Mouse (Mus musculus): ENCODE results near the gene Arhgap44. TPM values are rescaled to one million over a fixed set of nuclear protein-coding genes. Genes with fewer than 3 reads are reported as not detected.

The Arhgap44 gene
- not detected in 2 replicates for polyA plus RNA-seq (2012)

GRCm38 (mm10) chr11:65162767-65163120 is at the start of gene Arhgap44:
Arhgap44 (minus strand) TSS chr11:65162961.
- no peak for TF ChIP-seq GATA1 (IDR thresholded peaks at IDR 0.05; ENCODE audit: low read length)

- no peak for TF ChIP-seq GATA1 (IDR thresholded peaks at IDR 0.05; ENCODE audit: low read length)
These were observed 48.9 kb upstream of the Arhgap44 start for GRCm38 (mm10) chr11:65211701-65212100.

DNA sequence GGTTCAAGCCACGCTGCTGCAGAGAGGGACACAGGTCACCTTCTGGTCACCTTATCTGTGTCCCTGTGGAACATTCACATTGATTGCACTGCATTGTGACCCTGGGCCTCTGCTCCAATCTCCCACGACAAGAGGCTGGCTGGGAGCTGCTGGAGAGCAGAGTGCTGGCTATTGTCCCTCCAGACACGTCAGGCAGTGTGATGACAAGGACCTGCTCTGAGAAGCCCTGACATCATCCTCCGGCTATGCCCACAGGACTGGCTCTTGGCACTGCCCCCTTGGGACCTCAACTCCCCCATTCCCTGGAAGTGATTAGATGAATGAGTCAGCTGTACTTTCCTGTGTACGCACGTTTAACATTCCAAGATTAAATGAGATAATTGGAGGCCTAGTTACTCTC is 46.7 kb upstream of the Arhgap44 start:
- TF ChIP-seq GATA1 (IDR thresholded peaks at IDR 0.05; ENCODE audit: low read length), result no peak

GRCm38 (mm10) chr11:65205306-65205705 is 42.5 kb upstream of the Arhgap44 start:
- no peak for TF ChIP-seq GATA1 (IDR thresholded peaks at IDR 0.05; ENCODE audit: low read length)

GRCm38 (mm10) chr11:65204651-65205050 is 41.9 kb upstream of the Arhgap44 start:
- TF ChIP-seq GATA1 (IDR thresholded peaks at IDR 0.05; ENCODE audit: low read length), result no peak

- TF ChIP-seq GATA1 (IDR thresholded peaks at IDR 0.05; ENCODE audit: low read length), result no peak
These were observed 40.3 kb upstream of the Arhgap44 start for GRCm38 (mm10) chr11:65203020-65203419.

- TF ChIP-seq GATA1 (IDR thresholded peaks at IDR 0.05; ENCODE audit: low read length), result no peak
These were observed 39.5 kb upstream of the Arhgap44 start for GRCm38 (mm10) chr11:65202236-65202635.

GRCm38 (mm10) chr11:65198026-65198425 is 35.3 kb upstream of the Arhgap44 start:
- no peak for TF ChIP-seq GATA1 (IDR thresholded peaks at IDR 0.05; ENCODE audit: low read length)

- no peak for TF ChIP-seq GATA1 (IDR thresholded peaks at IDR 0.05; ENCODE audit: low read length)
These were observed 34.5 kb upstream of the Arhgap44 start for GRCm38 (mm10) chr11:65197280-65197679.

DNA sequence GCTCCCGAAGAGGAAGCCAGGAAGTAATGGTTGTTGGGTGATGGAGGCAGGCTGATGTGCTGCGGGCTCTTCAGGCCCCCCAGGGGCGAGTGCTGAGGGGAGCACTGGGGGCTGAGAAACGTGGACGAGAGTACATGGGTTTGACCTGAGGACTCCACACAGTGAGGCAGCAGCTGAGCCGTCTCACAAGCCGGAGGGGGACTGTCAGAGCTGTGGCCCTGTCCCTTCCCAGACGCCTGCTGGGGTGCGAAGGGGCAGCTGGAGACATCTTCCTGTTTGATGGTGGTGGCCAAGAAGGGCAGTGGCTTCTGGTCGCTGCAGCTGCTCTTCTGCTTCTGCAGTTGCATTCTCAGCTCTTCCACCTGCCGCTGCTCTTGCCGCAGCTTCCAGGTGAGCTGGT is 24.2 kb upstream of the Arhgap44 start:
- TF ChIP-seq GATA1 (IDR thresholded peaks at IDR 0.05; ENCODE audit: low read length), result no peak

DNA sequence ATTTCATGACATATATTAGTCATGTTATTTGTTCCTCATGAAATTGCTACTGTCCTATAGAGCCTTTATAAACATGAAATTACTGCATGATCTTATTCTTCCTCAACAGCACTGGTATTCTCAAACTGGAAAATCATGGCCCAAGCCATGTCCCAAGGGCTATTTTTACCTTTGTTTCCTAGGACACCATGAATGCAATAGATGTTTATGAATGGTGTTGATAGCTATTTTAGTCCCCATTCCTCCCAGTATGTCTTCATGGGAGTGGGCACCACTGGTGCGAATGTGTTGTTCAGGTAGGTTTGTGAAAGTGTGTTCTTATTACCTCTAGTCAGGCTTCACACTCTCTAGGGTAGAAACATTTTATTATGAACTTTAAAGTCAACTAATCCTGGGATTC is 22.4 kb upstream of the Arhgap44 start:
- no peak for TF ChIP-seq GATA1 (IDR thresholded peaks at IDR 0.05; ENCODE audit: low read length)

- no peak for TF ChIP-seq GATA1 (IDR thresholded peaks at IDR 0.05; ENCODE audit: low read length)
These were observed 7.5 kb upstream of the Arhgap44 start for GRCm38 (mm10) chr11:65170121-65170750.

DNA sequence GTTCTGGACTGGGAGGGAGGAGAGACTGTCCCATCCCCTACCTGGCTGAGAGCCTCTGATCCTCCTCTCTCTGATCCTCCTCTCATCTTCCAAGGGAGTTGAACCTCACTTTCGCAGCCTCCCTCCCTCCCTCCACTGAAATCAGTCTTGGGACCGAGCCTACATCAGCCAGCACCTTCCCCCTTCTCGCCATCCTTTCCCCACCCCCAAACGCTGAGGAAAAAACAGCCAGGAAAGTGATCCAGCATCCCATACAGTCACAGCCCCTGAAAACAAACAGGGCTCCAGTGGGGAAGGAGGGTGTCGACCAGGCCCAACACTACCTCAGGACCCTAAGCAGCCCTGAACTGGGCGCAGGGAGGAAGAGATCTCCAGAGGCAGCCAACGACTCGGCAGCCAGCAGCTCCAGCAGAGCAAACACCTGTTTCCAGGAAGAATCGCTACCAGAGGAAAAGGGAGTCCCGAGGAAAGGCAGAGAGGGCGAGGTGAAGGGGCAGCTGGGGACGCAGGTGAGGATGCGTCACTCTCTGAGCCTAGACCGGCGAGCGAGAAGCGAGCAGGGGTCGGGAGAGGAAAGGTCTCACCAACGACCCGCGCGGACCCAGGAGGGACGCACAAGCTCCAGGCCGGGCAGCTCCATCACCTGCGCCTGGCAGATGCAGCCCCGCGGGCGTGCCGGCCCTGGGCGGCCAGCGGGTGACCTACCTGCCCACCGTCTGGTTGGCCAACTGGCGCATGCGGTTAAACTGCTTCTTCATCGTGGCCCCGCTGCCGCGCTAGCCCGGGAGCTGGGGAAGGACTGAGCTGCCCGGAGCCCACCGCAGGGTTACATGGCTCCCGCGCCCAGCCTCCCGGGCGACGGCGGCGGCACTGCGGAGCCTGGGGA is 637 bp downstream of the Arhgap44 start:
- TF ChIP-seq GATA1 (IDR thresholded peaks at IDR 0.05; ENCODE audit: low read length), result no peak

GRCm38 (mm10) chr11:65160991-65161880 is 1.5 kb downstream of the Arhgap44 start:
- TF ChIP-seq GATA1 (IDR thresholded peaks at IDR 0.05; ENCODE audit: low read length), result no peak

DNA sequence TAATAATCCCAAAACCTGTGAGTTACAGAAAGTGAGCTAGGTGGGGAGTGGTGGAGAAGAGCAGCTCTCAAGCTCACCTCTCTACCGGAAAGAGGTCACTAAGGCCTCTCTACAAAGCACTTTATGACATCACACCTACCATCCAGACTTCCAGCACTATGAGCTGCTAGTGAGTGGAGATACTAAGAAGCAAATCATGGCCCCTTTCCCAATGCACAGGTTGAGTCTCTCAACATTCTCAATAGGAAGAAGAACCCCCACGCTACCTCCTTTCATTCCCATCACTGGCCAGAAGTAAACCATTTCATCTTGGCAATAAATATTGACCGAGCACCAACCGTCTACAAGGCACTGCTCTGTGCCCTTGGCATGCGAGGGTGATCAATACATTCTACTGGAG is 3.0 kb downstream of the Arhgap44 start, which contains the start of gene 1700086D15Rik:
1700086D15Rik (minus strand) TSS at position 101 of the 400 bp plus-strand sequence.
- TF ChIP-seq GATA1 (IDR thresholded peaks at IDR 0.05; ENCODE audit: low read length), result no peak

DNA sequence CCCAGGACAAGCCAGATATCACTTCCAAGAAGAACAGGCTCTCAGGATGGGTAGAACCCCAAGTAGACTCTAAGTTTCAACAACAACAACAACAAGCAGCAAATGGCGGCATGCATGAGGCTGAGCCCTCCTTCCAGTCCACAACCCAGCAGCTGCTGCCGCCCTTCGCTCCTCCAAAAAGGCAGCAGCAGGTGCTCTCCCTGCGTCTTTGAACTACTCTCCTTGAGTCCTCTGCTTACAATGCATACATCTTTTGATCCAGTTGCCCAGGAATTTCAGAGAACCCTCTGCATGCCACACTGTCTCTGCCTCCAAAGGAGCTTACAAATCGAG is 4.1 kb downstream of the Arhgap44 start:
- no peak for TF ChIP-seq GATA1 (IDR thresholded peaks at IDR 0.05; ENCODE audit: low read length)
